29 mouse cellular contexts compared by ENCODE assay signal in genomic region chr7:44538756-44539624, GRCm38 (mm10). TPM values are rescaled to one million over a fixed set of nuclear protein-coding genes. Genes with fewer than 3 reads are reported as not detected.
DNase-seq lines count a peak whose midpoint lies in the region; ATAC-seq and TF ChIP-seq lines count a peak whose summit lies in the region.
"Had no signal": no experiment of that assay in that cellular context is flagged by ENCODE, and none has a peak within 500 bp of the region (broad histone marks: within the 10 kb centered on the region; RNA-seq: fewer than 3 reads in every experiment).

No protein-coding gene starts in this region.

- H3K4me3 ChIP-seq in forebrain, embryonic 11.5 days (ENCODE audit: low read depth, low read length), result no peak overlapping the region
- H3K4me3 ChIP-seq in forebrain, embryonic 14.5 days (ENCODE audit: low read depth, low read length), result no peak overlapping the region
- no peak overlapping the region for H3K4me3 ChIP-seq in limb, embryonic 11.5 days (ENCODE audit: low read depth, low read length)
- no peak overlapping the region; the same call in 1 of the 2 replicates for H3K4me3 ChIP-seq in limb, embryonic 10.5 days
- H3K4me3 ChIP-seq in midbrain, postnatal 0 days (ENCODE audit: low read depth, low read length), result no peak overlapping the region
- H3K4me3 ChIP-seq in midbrain, embryonic 14.5 days (replicated peaks; ENCODE audit: low read depth, low read length), result no peak overlapping the region
- peak overlapping the region; percentile 1 for H3K4me3 ChIP-seq in ES-Bruce4 (ENCODE audit: low read depth, low read length)
- H3K4me3 ChIP-seq: embryonic facial prominence, embryonic 10.5 days; embryonic facial prominence, embryonic 13.5 days; erythroblast, embryonic 14.5 days; forebrain, embryonic 13.5 days; gastrocnemius, adult 2 months; hindbrain, embryonic 12.5 days; hindbrain, embryonic 15.5 days had no signal

- H3K4me1 ChIP-seq in forebrain, embryonic 11.5 days (replicated peaks; ENCODE audit: control insufficient read depth, insufficient read depth, low read length), result no peaks in the 10 kb centered on the region
- H3K4me1 ChIP-seq in forebrain, embryonic 14.5 days (ENCODE audit: control insufficient read depth, insufficient read depth, low read length), result no peaks in the 10 kb centered on the region
- no peaks in the 10 kb centered on the region for H3K4me1 ChIP-seq in limb, embryonic 11.5 days (ENCODE audit: control insufficient read depth, insufficient read depth, low read length)
- H3K4me1 ChIP-seq in limb, embryonic 10.5 days, result 0 out of 2 replicates have a peak, but pooled peaks cover 3% of the 10 kb centered on the region
- no peaks in the 10 kb centered on the region for H3K4me1 ChIP-seq in midbrain, postnatal 0 days (ENCODE audit: insufficient read depth, low read length)
- H3K4me1 ChIP-seq in midbrain, embryonic 14.5 days (ENCODE audit: control insufficient read depth, insufficient read depth, low read length), result no peaks in the 10 kb centered on the region
- peaks cover 7% of the 10 kb centered on the region for H3K4me1 ChIP-seq in ES-Bruce4 (ENCODE audit: control insufficient read depth, insufficient read depth, low read length)
- H3K4me1 ChIP-seq: embryonic facial prominence, embryonic 10.5 days; embryonic facial prominence, embryonic 13.5 days; forebrain, embryonic 13.5 days; hindbrain, embryonic 12.5 days; hindbrain, embryonic 15.5 days had no signal

- no peak overlapping the region for H3K4me2 ChIP-seq in forebrain, embryonic 11.5 days (ENCODE audit: low read depth, low read length, severe bottlenecking)
- no peak overlapping the region for H3K4me2 ChIP-seq in forebrain, embryonic 14.5 days (ENCODE audit: low read length)
- no peak overlapping the region for H3K4me2 ChIP-seq in limb, embryonic 11.5 days (ENCODE audit: low read depth, severe bottlenecking)
- no peak overlapping the region for H3K4me2 ChIP-seq in midbrain, postnatal 0 days (ENCODE audit: low read depth, low read length, poor library complexity, severe bottlenecking)
- no peak overlapping the region for H3K4me2 ChIP-seq in midbrain, embryonic 14.5 days (ENCODE audit: low read length)
- H3K4me2 ChIP-seq: embryonic facial prominence, embryonic 13.5 days; forebrain, embryonic 13.5 days; heart, embryonic 11.5 days; hindbrain, embryonic 12.5 days; hindbrain, embryonic 15.5 days had no signal

- no peak overlapping the region for H3K9ac ChIP-seq in forebrain, embryonic 11.5 days (ENCODE audit: low read length)
- no peak overlapping the region for H3K9ac ChIP-seq in forebrain, embryonic 14.5 days (ENCODE audit: low read length)
- H3K9ac ChIP-seq in limb, embryonic 11.5 days (ENCODE audit: low read length), result no peak overlapping the region
- H3K9ac ChIP-seq in midbrain, postnatal 0 days (replicated peaks; ENCODE audit: low read length, poor library complexity, severe bottlenecking), result no peak overlapping the region
- H3K9ac ChIP-seq in midbrain, embryonic 14.5 days (replicated peaks; ENCODE audit: low read length), result no peak overlapping the region
- H3K9ac ChIP-seq in ES-Bruce4 (ENCODE audit: low read depth, poor library complexity, severe bottlenecking), result no peak overlapping the region
- H3K9ac ChIP-seq: embryonic facial prominence, embryonic 13.5 days; forebrain, embryonic 13.5 days; forebrain, postnatal 0 days; hindbrain, embryonic 12.5 days; hindbrain, embryonic 15.5 days had no signal

- TF ChIP-seq CTCF in midbrain, postnatal 0 days (IDR thresholded peaks at IDR 0.05), result no peak
- peak; percentile 38 for TF ChIP-seq CTCF in ES-Bruce4 (IDR thresholded peaks at IDR 0.05; ENCODE audit: low read depth, low read length)

- H3K9me3 ChIP-seq in forebrain, embryonic 11.5 days (ENCODE audit: control insufficient read depth, low read length), result no peaks in the 10 kb centered on the region
- no peaks in the 10 kb centered on the region for H3K9me3 ChIP-seq in forebrain, embryonic 14.5 days (replicated peaks; ENCODE audit: control insufficient read depth, low read length)
- no peaks in the 10 kb centered on the region for H3K9me3 ChIP-seq in limb, embryonic 11.5 days (ENCODE audit: control insufficient read depth, low read length)
- H3K9me3 ChIP-seq in limb, embryonic 10.5 days (replicated peaks), result no peaks in the 10 kb centered on the region
- H3K9me3 ChIP-seq in midbrain, postnatal 0 days (ENCODE audit: low read length), result no peaks in the 10 kb centered on the region
- H3K9me3 ChIP-seq in midbrain, embryonic 14.5 days (ENCODE audit: control insufficient read depth, low read length), result no peaks in the 10 kb centered on the region
- H3K9me3 ChIP-seq in ES-Bruce4 (replicated peaks; ENCODE audit: control insufficient read depth, insufficient read depth, low read length, poor library complexity, severe bottlenecking), result no peaks in the 10 kb centered on the region
- H3K9me3 ChIP-seq: embryonic facial prominence, embryonic 10.5 days; embryonic facial prominence, embryonic 13.5 days; forebrain, embryonic 13.5 days; hindbrain, embryonic 12.5 days; hindbrain, embryonic 15.5 days had no signal

- WGBS in forebrain, embryonic 11.5 days, result 91% methylated on average over 41 of the region's 41 CpGs
- 92% methylated on average over 41 of the region's 41 CpGs for WGBS in forebrain, embryonic 14.5 days
- 92% methylated on average over 41 of the region's 41 CpGs for WGBS in limb, embryonic 11.5 days
- 91% methylated on average over 41 of the region's 41 CpGs for WGBS in limb, embryonic 10.5 days
- 92% methylated on average over 41 of the region's 41 CpGs for WGBS in midbrain, postnatal 0 days
- 93% methylated on average over 41 of the region's 41 CpGs for WGBS in midbrain, embryonic 14.5 days

- 0 out of 2 replicates have a peak, but pooled peaks have one; percentile 11 for TF ChIP-seq EP300 in ES-Bruce4 (IDR thresholded peaks at IDR 0.05; ENCODE audit: insufficient read depth, low read depth, low read length)

- H3K27ac ChIP-seq in forebrain, embryonic 11.5 days (ENCODE audit: low read depth, low read length), result no peak overlapping the region
- no peak overlapping the region for H3K27ac ChIP-seq in forebrain, embryonic 14.5 days (ENCODE audit: low read depth, low read length)
- H3K27ac ChIP-seq in limb, embryonic 11.5 days (replicated peaks; ENCODE audit: low read depth, low read length), result no peak overlapping the region
- no peak overlapping the region for H3K27ac ChIP-seq in limb, embryonic 10.5 days
- no peak overlapping the region for H3K27ac ChIP-seq in midbrain, postnatal 0 days (ENCODE audit: low read depth, low read length)
- H3K27ac ChIP-seq in midbrain, embryonic 14.5 days (replicated peaks; ENCODE audit: low read depth, low read length), result no peak overlapping the region
- no peak overlapping the region for H3K27ac ChIP-seq in ES-Bruce4 (ENCODE audit: insufficient read depth, low read length)
- H3K27ac ChIP-seq: embryonic facial prominence, embryonic 10.5 days; embryonic facial prominence, embryonic 13.5 days; forebrain, embryonic 13.5 days; gastrocnemius, adult 2 months; hindbrain, embryonic 12.5 days; hindbrain, embryonic 15.5 days had no signal

- DNase-seq in forebrain, embryonic 11.5 days (ENCODE audit: low spot score), result peak; percentile 54
- no peak for DNase-seq in forebrain, embryonic 14.5 days (ENCODE audit: low spot score)
- no peak for DNase-seq in limb, embryonic 11.5 days (ENCODE audit: low spot score)
- DNase-seq in limb, embryonic 10.5 days (ENCODE audit: low spot score), result no peak
- no peak for DNase-seq in midbrain, postnatal 0 days (ENCODE audit: low spot score)
- no peak for DNase-seq in midbrain, embryonic 14.5 days
- no peak for DNase-seq in gastrocnemius, postnatal 25 days
- DNase-seq: adrenal gland, postnatal 10 days; adrenal gland, postnatal 36 days; B cell, adult 2 months; cerebellum, adult 11 months; cerebellum, postnatal 10 days; cerebellum, postnatal 36 days; embryo, embryonic 11 days; forebrain, postnatal 0 days; gastrocnemius, adult 2 months; gastrocnemius, postnatal 14 days had no signal

- no peaks in the 10 kb centered on the region for H3K27me3 ChIP-seq in forebrain, embryonic 11.5 days (ENCODE audit: control insufficient read depth, insufficient read depth, low read length)
- no peaks in the 10 kb centered on the region for H3K27me3 ChIP-seq in forebrain, embryonic 14.5 days (replicated peaks; ENCODE audit: control insufficient read depth, insufficient read depth, low read length)
- H3K27me3 ChIP-seq in limb, embryonic 11.5 days (ENCODE audit: control insufficient read depth, insufficient read depth, low read length), result no peaks in the 10 kb centered on the region
- H3K27me3 ChIP-seq in limb, embryonic 10.5 days (ENCODE audit: low read depth, poor library complexity, severe bottlenecking), result no peaks in the 10 kb centered on the region
- H3K27me3 ChIP-seq in midbrain, postnatal 0 days (ENCODE audit: insufficient read depth, low read length), result no peaks in the 10 kb centered on the region
- no peaks in the 10 kb centered on the region for H3K27me3 ChIP-seq in midbrain, embryonic 14.5 days (ENCODE audit: control insufficient read depth, insufficient read depth, low read length)
- no peaks in the 10 kb centered on the region for H3K27me3 ChIP-seq in ES-Bruce4 (ENCODE audit: control insufficient read depth, insufficient read depth, low read length, poor library complexity, severe bottlenecking)
- H3K27me3 ChIP-seq: CH12.LX; embryonic facial prominence, embryonic 13.5 days; forebrain, embryonic 13.5 days; hindbrain, embryonic 12.5 days; hindbrain, embryonic 15.5 days; Patski had no signal

- ATAC-seq in forebrain, embryonic 11.5 days (replicated peaks; ENCODE audit: low FRiP score), result no peak
- no peak for ATAC-seq in forebrain, embryonic 14.5 days
- 0 out of 2 replicates have a peak, but pooled peaks have one; percentile 22 for ATAC-seq in limb, embryonic 11.5 days (ENCODE audit: insufficient number of reproducible peaks, low FRiP score, low TSS enrichment, low read depth)
- peak; percentile 21; the same call in 1 of the 2 replicates for ATAC-seq in midbrain, postnatal 0 days (ENCODE audit: low FRiP score)
- no peak for ATAC-seq in midbrain, embryonic 14.5 days (ENCODE audit: low FRiP score, low TSS enrichment)
- ATAC-seq: forebrain, embryonic 13.5 days; forebrain, postnatal 0 days; Patski had no signal

- peaks cover 3% of the 10 kb centered on the region; the same call in 1 of the 2 replicates for H3K36me3 ChIP-seq in forebrain, embryonic 11.5 days (ENCODE audit: control insufficient read depth, insufficient read depth, low read length)
- peaks cover 82% of the 10 kb centered on the region for H3K36me3 ChIP-seq in forebrain, embryonic 14.5 days (ENCODE audit: control insufficient read depth, insufficient read depth, low read length)
- peaks cover 52% of the 10 kb centered on the region for H3K36me3 ChIP-seq in limb, embryonic 11.5 days (ENCODE audit: control insufficient read depth, insufficient read depth, low read length)
- H3K36me3 ChIP-seq in limb, embryonic 10.5 days, result peaks cover 100% of the 10 kb centered on the region
- H3K36me3 ChIP-seq in midbrain, postnatal 0 days (ENCODE audit: insufficient read depth, low read length), result peaks cover 19% of the 10 kb centered on the region
- peaks cover 54% of the 10 kb centered on the region for H3K36me3 ChIP-seq in midbrain, embryonic 14.5 days (ENCODE audit: control insufficient read depth, insufficient read depth, low read length)
- H3K36me3 ChIP-seq in ES-Bruce4 (ENCODE audit: control insufficient read depth, insufficient read depth, low read length, poor library complexity, severe bottlenecking), result peaks cover 38% of the 10 kb centered on the region

- no peak for TF ChIP-seq POLR2A in ES-Bruce4 (IDR thresholded peaks at IDR 0.05; ENCODE audit: insufficient read depth, low read length)

RNA-seq across cellular contexts. Expression of gene Spib, which starts 7.1 kb away (rescaled TPM):
- polyA plus RNA-seq in forebrain, embryonic 11.5 days (2014; fragmentation: Nextera tagmentation; extraction: Ambion mirVana), result 0.13 and 0.23 TPM in 2 replicates
- not detected in 2 replicates for polyA plus RNA-seq in forebrain, embryonic 14.5 days (2014; fragmentation: Nextera tagmentation; extraction: Ambion mirVana)
- 0.07 and 0.11 TPM in 2 replicates for polyA plus RNA-seq in limb, embryonic 11.5 days (2014; fragmentation: Nextera tagmentation; extraction: Ambion mirVana)
- polyA plus RNA-seq in limb, embryonic 10.5 days (2016; fragmentation: Nextera tagmentation; extraction: Ambion mirVana), result 0.20 TPM in 1 of 2 replicates, not detected in the other
- 0.19 TPM in 1 of 2 replicates, not detected in the other for total RNA-seq in midbrain, postnatal 0 days (2014; rRNA removed)
- 0.14 TPM in 1 of 2 replicates, not detected in the other for polyA plus RNA-seq in midbrain, postnatal 0 days (2015; fragmentation: Nextera tagmentation; extraction: Ambion mirVana)
- polyA plus RNA-seq in midbrain, embryonic 14.5 days (2014; fragmentation: Nextera tagmentation; extraction: Ambion mirVana), result not detected in 2 replicates
- polyA plus RNA-seq in ES-Bruce4 (2011; ENCODE audit: insufficient read depth, insufficient read length, low read depth, missing spikeins), result 1.4 and 2.4 TPM in 2 replicates
- total RNA-seq in gastrocnemius, postnatal 25 days (2021), result under 1 TPM in 1 of 2 experiments, not detected in 1; 0.24 TPM
- total RNA-seq: hematopoietic stem cell, adult 5-6 weeks had no signal
- polyA plus RNA-seq: embryonic facial prominence, embryonic 10.5 days; forebrain, embryonic 13.5 days; forebrain, postnatal 0 days; heart, embryonic 11.5 days; heart, embryonic 14.5 days; hindbrain, embryonic 15.5 days had no signal

RNA-seq across cellular contexts. Expression of gene Pold1, which starts 9.7 kb away (rescaled TPM):
- polyA plus RNA-seq in forebrain, embryonic 11.5 days (2014; fragmentation: Nextera tagmentation; extraction: Ambion mirVana), result 124 and 133 TPM in 2 replicates
- 32.6 and 33.0 TPM in 2 replicates for polyA plus RNA-seq in forebrain, embryonic 14.5 days (2014; fragmentation: Nextera tagmentation; extraction: Ambion mirVana)
- polyA plus RNA-seq in limb, embryonic 11.5 days (2014; fragmentation: Nextera tagmentation; extraction: Ambion mirVana), result 82.5 and 84.3 TPM in 2 replicates
- 175 and 184 TPM in 2 replicates for polyA plus RNA-seq in limb, embryonic 10.5 days (2016; fragmentation: Nextera tagmentation; extraction: Ambion mirVana)
- 12.9 and 17.5 TPM in 2 replicates for total RNA-seq in midbrain, postnatal 0 days (2014; rRNA removed)
- 8.8 and 9.6 TPM in 2 replicates for polyA plus RNA-seq in midbrain, postnatal 0 days (2015; fragmentation: Nextera tagmentation; extraction: Ambion mirVana)
- 17.8 and 19.5 TPM in 2 replicates for polyA plus RNA-seq in midbrain, embryonic 14.5 days (2014; fragmentation: Nextera tagmentation; extraction: Ambion mirVana)
- 81.9 and 86.6 TPM in 2 replicates for polyA plus RNA-seq in ES-Bruce4 (2011; ENCODE audit: insufficient read depth, insufficient read length, low read depth, missing spikeins)
- total RNA-seq in gastrocnemius, postnatal 25 days (2021), result 1 to 10 TPM; 4.7 to 5.2 TPM

RNA-seq across cellular contexts. Expression of gene Mybpc2, which starts 14.5 kb away (rescaled TPM):
- polyA plus RNA-seq in forebrain, embryonic 11.5 days (2014; fragmentation: Nextera tagmentation; extraction: Ambion mirVana), result 0.23 TPM in 1 of 2 replicates, not detected in the other
- 0.10 TPM in 2 replicates for polyA plus RNA-seq in forebrain, embryonic 14.5 days (2014; fragmentation: Nextera tagmentation; extraction: Ambion mirVana)
- polyA plus RNA-seq in limb, embryonic 11.5 days (2014; fragmentation: Nextera tagmentation; extraction: Ambion mirVana), result 0.09 and 0.20 TPM in 2 replicates
- polyA plus RNA-seq in limb, embryonic 10.5 days (2016; fragmentation: Nextera tagmentation; extraction: Ambion mirVana), result 0.05 and 0.11 TPM in 2 replicates
- 0.27 and 0.38 TPM in 2 replicates for total RNA-seq in midbrain, postnatal 0 days (2014; rRNA removed)
- polyA plus RNA-seq in midbrain, postnatal 0 days (2015; fragmentation: Nextera tagmentation; extraction: Ambion mirVana), result 0.28 and 0.34 TPM in 2 replicates
- 0.15 and 0.20 TPM in 2 replicates for polyA plus RNA-seq in midbrain, embryonic 14.5 days (2014; fragmentation: Nextera tagmentation; extraction: Ambion mirVana)
- polyA plus RNA-seq in ES-Bruce4 (2011; ENCODE audit: insufficient read depth, insufficient read length, low read depth, missing spikeins), result 2.3 and 2.5 TPM in 2 replicates
- 1,000 to 10,000 TPM; 3,676 to 4,447 TPM for total RNA-seq in gastrocnemius, postnatal 25 days (2021)
- total RNA-seq: adrenal gland, postnatal 36 days; hematopoietic stem cell, adult 5-6 weeks had no signal
- polyA plus RNA-seq: erythroblast, embryonic 14.5 days had no signal

RNA-seq across cellular contexts. Expression of gene Nr1h2, which starts 14.8 kb away (rescaled TPM):
- polyA plus RNA-seq in forebrain, embryonic 11.5 days (2014; fragmentation: Nextera tagmentation; extraction: Ambion mirVana), result 72.3 and 76.4 TPM in 2 replicates
- polyA plus RNA-seq in forebrain, embryonic 14.5 days (2014; fragmentation: Nextera tagmentation; extraction: Ambion mirVana), result 72.6 and 78.2 TPM in 2 replicates
- polyA plus RNA-seq in limb, embryonic 11.5 days (2014; fragmentation: Nextera tagmentation; extraction: Ambion mirVana), result 70.2 and 72.1 TPM in 2 replicates
- 74.5 and 82.2 TPM in 2 replicates for polyA plus RNA-seq in limb, embryonic 10.5 days (2016; fragmentation: Nextera tagmentation; extraction: Ambion mirVana)
- 46.8 and 47.7 TPM in 2 replicates for total RNA-seq in midbrain, postnatal 0 days (2014; rRNA removed)
- polyA plus RNA-seq in midbrain, postnatal 0 days (2015; fragmentation: Nextera tagmentation; extraction: Ambion mirVana), result 41.2 and 48.0 TPM in 2 replicates
- 57.1 and 62.0 TPM in 2 replicates for polyA plus RNA-seq in midbrain, embryonic 14.5 days (2014; fragmentation: Nextera tagmentation; extraction: Ambion mirVana)
- 67.6 and 95.7 TPM in 2 replicates for polyA plus RNA-seq in ES-Bruce4 (2011; ENCODE audit: insufficient read depth, insufficient read length, low read depth, missing spikeins)
- 10 to 100 TPM; 27.0 to 29.3 TPM for total RNA-seq in gastrocnemius, postnatal 25 days (2021)

RNA-seq across cellular contexts. Expression of gene Napsa, which starts 33.2 kb away (rescaled TPM):
- polyA plus RNA-seq in forebrain, embryonic 11.5 days (2014; fragmentation: Nextera tagmentation; extraction: Ambion mirVana), result 0.68 and 0.92 TPM in 2 replicates
- polyA plus RNA-seq in forebrain, embryonic 14.5 days (2014; fragmentation: Nextera tagmentation; extraction: Ambion mirVana), result 0.74 and 0.79 TPM in 2 replicates
- polyA plus RNA-seq in limb, embryonic 11.5 days (2014; fragmentation: Nextera tagmentation; extraction: Ambion mirVana), result 0.44 and 0.61 TPM in 2 replicates
- 0.14 and 0.20 TPM in 2 replicates for polyA plus RNA-seq in limb, embryonic 10.5 days (2016; fragmentation: Nextera tagmentation; extraction: Ambion mirVana)
- not detected in 2 replicates for total RNA-seq in midbrain, postnatal 0 days (2014; rRNA removed)
- polyA plus RNA-seq in midbrain, postnatal 0 days (2015; fragmentation: Nextera tagmentation; extraction: Ambion mirVana), result 0.79 and 0.82 TPM in 2 replicates
- polyA plus RNA-seq in midbrain, embryonic 14.5 days (2014; fragmentation: Nextera tagmentation; extraction: Ambion mirVana), result 1.1 TPM in 1 of 2 replicates, not detected in the other
- polyA plus RNA-seq in ES-Bruce4 (2011; ENCODE audit: insufficient read depth, insufficient read length, low read depth, missing spikeins), result 0.97 and 1.1 TPM in 2 replicates
- under 1 TPM in 1 of 2 experiments, not detected in 1; 0.16 TPM for total RNA-seq in gastrocnemius, postnatal 25 days (2021)
- total RNA-seq: gastrocnemius, postnatal 14 days had no signal

Comparison
In these comparisons a context has a peak if more than half of its experiments do, and no peak if none do; other contexts are left out.
1. ATAC-seq: peak in limb, embryonic 11.5 days (single experiment) and midbrain, postnatal 0 days (single experiment); none in forebrain, embryonic 11.5 days (single experiment), forebrain, embryonic 14.5 days (single experiment) and midbrain, embryonic 14.5 days (single experiment).